In the genomic region with DNA sequence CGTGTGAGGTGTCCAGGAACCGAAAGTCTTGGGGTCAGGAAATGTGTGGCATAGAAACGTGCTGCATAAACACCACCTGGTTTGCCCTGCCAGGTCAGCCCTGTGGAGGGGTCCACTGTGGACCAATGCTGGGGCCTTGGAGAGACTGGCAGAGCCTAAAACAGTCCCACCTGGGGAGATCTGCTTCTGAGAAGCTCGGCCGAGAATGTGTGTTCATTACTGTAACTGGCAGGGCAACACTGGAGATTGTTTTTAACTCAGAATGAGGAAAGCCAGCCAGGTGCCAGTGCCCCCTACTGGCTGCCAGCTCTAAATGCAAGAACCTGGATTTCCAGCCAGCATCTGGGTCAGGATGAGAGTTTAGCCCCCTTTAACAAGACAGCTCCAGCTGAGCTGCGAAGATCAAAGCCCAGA, we compare ENCODE assay signal across 8 mouse cellular contexts.
A peak's percentile ranks its signal among the peaks of the same experiment; 100 is the strongest.
DNase-seq lines count a peak whose midpoint lies in the region; ATAC-seq and TF ChIP-seq lines count a peak whose summit lies in the region.

No protein-coding gene starts in this region.

- peak; percentile 10 to 33 for DNase-seq in spleen, postnatal 10 days (ENCODE audit: low spot score in 2 of 2)
- DNase-seq in spleen, postnatal 36 days (ENCODE audit: low spot score in 2 of 2): no peak
- peak; percentile 22 to 46 for DNase-seq in adrenal gland, postnatal 36 days
- peak; percentile 76 for DNase-seq in limb, embryonic 11.5 days (ENCODE audit: low spot score)
- DNase-seq in retina, postnatal 1 day: peak; percentile 80
- no peak for DNase-seq in gastrocnemius, adult 8-10 months (ENCODE audit: low spot score in 2 of 2)

- TF ChIP-seq POLR2A in embryonic fibroblast, embryonic 13.5 days (IDR thresholded peaks at IDR 0.05; ENCODE audit: low read depth, low read length): no peak

- no peak overlapping the region for H3K4me3 ChIP-seq in embryonic fibroblast, embryonic 13.5 days (ENCODE audit: insufficient read depth, low read length)
- H3K4me3 ChIP-seq in hindbrain, embryonic 16.5 days (ENCODE audit: low read length): no peak overlapping the region
- H3K4me3 ChIP-seq in limb, embryonic 11.5 days (ENCODE audit: low read depth, low read length): no peak overlapping the region

- H3K4me1 ChIP-seq in embryonic fibroblast, embryonic 13.5 days (ENCODE audit: control insufficient read depth, insufficient read depth, low read length): no peaks in the 10 kb centered on the region
- peaks cover 2% of the 10 kb centered on the region for H3K4me1 ChIP-seq in hindbrain, embryonic 16.5 days (ENCODE audit: control insufficient read depth, insufficient read depth, low read depth, low read length)
- H3K4me1 ChIP-seq in limb, embryonic 11.5 days (ENCODE audit: control insufficient read depth, insufficient read depth, low read length): peaks cover 53% of the 10 kb centered on the region

- no peak overlapping the region for H3K9ac ChIP-seq in hindbrain, embryonic 16.5 days (ENCODE audit: low read depth, low read length)
- no peak overlapping the region for H3K9ac ChIP-seq in limb, embryonic 11.5 days (ENCODE audit: low read length)

- H3K9me3 ChIP-seq in hindbrain, embryonic 16.5 days (ENCODE audit: control insufficient read depth, low read length): no peaks in the 10 kb centered on the region
- H3K9me3 ChIP-seq in limb, embryonic 11.5 days (ENCODE audit: control insufficient read depth, low read length): no peaks in the 10 kb centered on the region

- 0 out of 2 replicates have a peak, but pooled peaks have one; percentile 12 for TF ChIP-seq CTCF in embryonic fibroblast, embryonic 13.5 days (IDR thresholded peaks at IDR 0.05; ENCODE audit: borderline replicate concordance, insufficient read depth, low read length)

- WGBS in hindbrain, embryonic 16.5 days: 45% methylated on average over 6 of the region's 6 CpGs
- 27% methylated on average over 6 of the region's 6 CpGs for whole genome bisulfite sequencing in limb, embryonic 11.5 days

- no peaks in the 10 kb centered on the region for H3K36me3 ChIP-seq in hindbrain, embryonic 16.5 days (ENCODE audit: control insufficient read depth, insufficient read depth, low read length)
- H3K36me3 ChIP-seq in limb, embryonic 11.5 days (ENCODE audit: control insufficient read depth, insufficient read depth, low read length): 0 out of 2 replicates have a peak, but pooled peaks cover 2% of the 10 kb centered on the region

- H3K27me3 ChIP-seq in hindbrain, embryonic 16.5 days (replicated peaks; ENCODE audit: control insufficient read depth, insufficient read depth, low read length): no peaks in the 10 kb centered on the region
- H3K27me3 ChIP-seq in limb, embryonic 11.5 days (ENCODE audit: control insufficient read depth, insufficient read depth, low read length): no peaks in the 10 kb centered on the region

- ATAC-seq in hindbrain, embryonic 16.5 days: peak; percentile 36; the same call in 1 of the 2 replicates
- ATAC-seq in limb, embryonic 11.5 days (ENCODE audit: insufficient number of reproducible peaks, low FRiP score, low TSS enrichment, low read depth): no peak

- H3K27ac ChIP-seq in embryonic fibroblast, embryonic 13.5 days (ENCODE audit: insufficient read depth, low read length): no peak overlapping the region
- no peak overlapping the region for H3K27ac ChIP-seq in hindbrain, embryonic 16.5 days (ENCODE audit: low read depth, low read length)
- H3K27ac ChIP-seq in limb, embryonic 11.5 days (replicated peaks; ENCODE audit: low read depth, low read length): peak overlapping the region; percentile 54; the same call in 1 of the 2 replicates

- H3K4me2 ChIP-seq in hindbrain, embryonic 16.5 days (ENCODE audit: low read length): no peak overlapping the region
- H3K4me2 ChIP-seq in limb, embryonic 11.5 days (ENCODE audit: low read depth, severe bottlenecking): no peak overlapping the region

Comparison
In these comparisons a context has a peak if more than half of its experiments do, and no peak if none do; other contexts are left out.
1. DNase-seq: peak in spleen, postnatal 10 days (2 of 2), adrenal gland, postnatal 36 days (2 of 2), limb, embryonic 11.5 days (single experiment) and retina, postnatal 1 day (single experiment); none in spleen, postnatal 36 days (0 of 2) and gastrocnemius, adult 8-10 months (0 of 2).